Mouse (Mus musculus) MEL (cell line): ENCODE data around the gene Flna. TPM values are rescaled to one million over a fixed set of nuclear protein-coding genes. Genes with fewer than 3 reads are reported as not detected.
A peak's percentile ranks its signal among the peaks of the same experiment; 100 is the strongest.

ENCODE experiments used
- DNase-seq: peaks from one replicate; pipeline ENCODE4 v3.0.0; 2011; ENCODE audit warnings: low read depth, low spot score
- H3K27ac ChIP-seq: 2 replicates; pipeline ENCODE4 v1.5.1; 2012; ENCODE audit warnings: low read depth, mild to moderate bottlenecking, control low read depth, low read length, moderate library complexity; ENCODE audit not compliant: control insufficient read depth
- H3K27me3 ChIP-seq, 2 experiments: fragments of 150-350 bp in 1 of 2; sonication (generic) in 1 of 2; 2 replicates each; pipeline ENCODE4 v1.6.1; 2012; ENCODE audit warnings: low read length in 2 of 2, mild to moderate bottlenecking in 2 of 2, improper control_type of control experiment in 1 of 2, moderate library complexity in 1 of 2; ENCODE audit not compliant: insufficient read depth in 2 of 2, control insufficient read depth in 1 of 2
- H3K36me3 ChIP-seq, 2 experiments: 2 replicates each; pipeline ENCODE4 v1.6.1; 2012 to 2014; ENCODE audit warnings: low read length in 2 of 2, improper control_type of control experiment in 1 of 2, inconsistent platforms in 1 of 2, mild to moderate bottlenecking in 1 of 2; ENCODE audit not compliant: insufficient read depth in 2 of 2, control insufficient read depth in 1 of 2
- H3K4me1 ChIP-seq, 2 experiments: fragments of 150-350 bp in 1 of 2; sonication (generic) in 1 of 2; 2 replicates each; pipeline ENCODE4 v1.6.1; 2012; ENCODE audit warnings: low read length in 2 of 2, improper control_type of control experiment in 1 of 2, mild to moderate bottlenecking in 1 of 2; ENCODE audit not compliant: insufficient read depth in 2 of 2, control insufficient read depth in 1 of 2
- H3K4me3 ChIP-seq, 2 experiments: fragments of 150-350 bp in 1 of 2; sonication (generic) in 1 of 2; 2 replicates each; pipeline ENCODE4 v1.5.1; 2012; ENCODE audit warnings: low read depth in 2 of 2, low read length in 2 of 2, mild to moderate bottlenecking in 2 of 2, moderate library complexity in 2 of 2, control low read depth in 1 of 2, improper control_type of control experiment in 1 of 2; ENCODE audit not compliant: control insufficient read depth in 1 of 2, insufficient read depth in 1 of 2
- H3K79me2 ChIP-seq: 2 replicates; pipeline ENCODE4 v1.6.1; 2012; ENCODE audit warnings: mild to moderate bottlenecking, low read length, moderate library complexity; ENCODE audit not compliant: control insufficient read depth, poor library complexity, insufficient read depth
- H3K9ac ChIP-seq: 2 replicates; pipeline ENCODE4 v1.6.1; 2012; ENCODE audit warnings: low read depth, mild to moderate bottlenecking, control low read depth, low read length, moderate library complexity; ENCODE audit not compliant: control insufficient read depth, poor library complexity, severe bottlenecking
- H3K9me3 ChIP-seq: fragments of 150-350 bp; sonication (generic); replicated peaks from 2 replicates; pipeline ENCODE4 v1.6.1; 2012; ENCODE audit warnings: mild to moderate bottlenecking, low read length, improper control_type of control experiment, moderate library complexity; ENCODE audit not compliant: insufficient read depth
- CHD1 ChIP-seq: IDR thresholded peaks from 2 replicates; pipeline ENCODE4 v1.6.1; 2012; ENCODE audit warnings: low read depth, mild to moderate bottlenecking, inconsistent platforms, low read length, improper control_type of control experiment
- CHD2 ChIP-seq: IDR thresholded peaks from 2 replicates; pipeline ENCODE4 v1.6.1; 2011; ENCODE audit warnings: low read length, improper control_type of control experiment
- CTCF ChIP-seq, 3 experiments: IDR thresholded peaks in 2 of 3; conservative IDR thresholded peaks in 1 of 3; 2 replicates each; pipeline ENCODE4 v1.5.1; 2011 to 2012; ENCODE audit warnings: low read length in 3 of 3, low read depth in 2 of 3, mild to moderate bottlenecking in 2 of 3, improper control_type of control experiment in 1 of 3, inconsistent platforms in 1 of 3, mixed read lengths in 1 of 3, moderate library complexity in 1 of 3; ENCODE audit not compliant: control insufficient read depth in 1 of 3, insufficient read depth in 1 of 3, poor library complexity in 1 of 3, severe bottlenecking in 1 of 3
- E2F4 ChIP-seq: IDR thresholded peaks from 2 replicates; pipeline ENCODE4 v1.6.1; 2011; ENCODE audit warnings: low read depth, low read length, improper control_type of control experiment, borderline replicate concordance
- ELF1 ChIP-seq: IDR thresholded peaks from 2 replicates; pipeline ENCODE4 v1.6.1; 2014; ENCODE audit warnings: low read depth, mild to moderate bottlenecking, inconsistent platforms, low read length, improper control_type of control experiment, moderate library complexity
- EP300 ChIP-seq, 2 experiments: IDR thresholded peaks; 2 replicates each; pipeline ENCODE4 v1.6.1; 2011; ENCODE audit warnings: improper control_type of control experiment in 2 of 2, low read length in 2 of 2, low read depth in 1 of 2, mild to moderate bottlenecking in 1 of 2
- ETS1 ChIP-seq: IDR thresholded peaks from 2 replicates; pipeline ENCODE4 v1.6.1; 2012; ENCODE audit warnings: low read depth, mild to moderate bottlenecking, inconsistent platforms, low read length, improper control_type of control experiment, moderate library complexity
- HCFC1 ChIP-seq: IDR thresholded peaks from 2 replicates; pipeline ENCODE4 v1.6.1; 2012; ENCODE audit warnings: low read depth, mild to moderate bottlenecking, inconsistent platforms, low read length, improper control_type of control experiment, moderate library complexity
- MAZ ChIP-seq: IDR thresholded peaks from 2 replicates; pipeline ENCODE4 v1.6.1; 2012; ENCODE audit warnings: low read depth, mild to moderate bottlenecking, inconsistent platforms, low read length, improper control_type of control experiment
- NELFE ChIP-seq: IDR thresholded peaks from 2 replicates; pipeline ENCODE4 v1.6.1; 2011; ENCODE audit warnings: low read depth, low read length, improper control_type of control experiment
- NRF1 ChIP-seq: IDR thresholded peaks from 2 replicates; pipeline ENCODE4 v1.6.1; 2014; ENCODE audit warnings: low read depth, mild to moderate bottlenecking, inconsistent platforms, low read length, improper control_type of control experiment, moderate library complexity; ENCODE audit not compliant: poor library complexity, insufficient read depth, severe bottlenecking
- POLR2A ChIP-seq, 2 experiments: IDR thresholded peaks; 2 replicates each; pipeline ENCODE4 v1.6.1; 2011 to 2012; ENCODE audit warnings: low read length in 2 of 2, mild to moderate bottlenecking in 2 of 2, control low read depth in 1 of 2, improper control_type of control experiment in 1 of 2, low read depth in 1 of 2, moderate library complexity in 1 of 2; ENCODE audit not compliant: control insufficient read depth in 1 of 2, insufficient read depth in 1 of 2, poor library complexity in 1 of 2
- POLR2AphosphoS2 ChIP-seq: IDR thresholded peaks from 2 replicates; pipeline ENCODE4 v1.6.1; 2011; ENCODE audit warnings: low read length, improper control_type of control experiment
- RAD21 ChIP-seq: IDR thresholded peaks from 2 replicates; pipeline ENCODE4 v1.6.1; 2011; ENCODE audit warnings: mild to moderate bottlenecking, low read depth, low read length, improper control_type of control experiment
- RCOR1 ChIP-seq: IDR thresholded peaks from 2 replicates; pipeline ENCODE4 v1.6.1; 2012; ENCODE audit warnings: low read depth, mild to moderate bottlenecking, inconsistent platforms, low read length, improper control_type of control experiment
- SIN3A ChIP-seq: IDR thresholded peaks from 2 replicates; pipeline ENCODE4 v1.6.1; 2012; ENCODE audit warnings: low read length, improper control_type of control experiment, inconsistent platforms
- TAL1 ChIP-seq: IDR thresholded peaks from 2 replicates; pipeline ENCODE4 v1.6.1; 2012; ENCODE audit warnings: mild to moderate bottlenecking, inconsistent platforms, low read length, moderate library complexity, mixed read lengths
- TCF12 ChIP-seq: IDR thresholded peaks from 2 replicates; pipeline ENCODE4 v1.6.1; 2014; ENCODE audit warnings: low read depth, mild to moderate bottlenecking, inconsistent platforms, low read length, improper control_type of control experiment, moderate library complexity
- USF1 ChIP-seq: IDR thresholded peaks from 2 replicates; pipeline ENCODE4 v1.6.1; 2014; ENCODE audit warnings: low read depth, mild to moderate bottlenecking, inconsistent platforms, low read length, improper control_type of control experiment, moderate library complexity
- USF2 ChIP-seq, 2 experiments: IDR thresholded peaks; 2 replicates each; pipeline ENCODE4 v1.6.1; 2011 to 2012; ENCODE audit warnings: improper control_type of control experiment in 2 of 2, low read length in 2 of 2, borderline replicate concordance in 1 of 2, inconsistent platforms in 1 of 2, low read depth in 1 of 2, mild to moderate bottlenecking in 1 of 2; ENCODE audit not compliant: insufficient read depth in 1 of 2
- polyA plus RNA-seq, 2 experiments: library from polyadenylated mRNA; stranded (reverse) in 1 of 2; unstranded in 1 of 2; fragments of >175 nt in 1 of 2; fragments of >200 nt in 1 of 2; gene quantifications; 2 replicates each; pipeline versions ENCODE4 v1.2.1 to v1.2.4; 2012; ENCODE audit warnings: low replicate concordance in 2 of 2, low read depth in 1 of 2; ENCODE audit not compliant: insufficient read length in 2 of 2, insufficient read depth in 1 of 2, missing spikeins in 1 of 2
- total RNA-seq: library from RNA; depleted of rRNA; stranded (reverse); fragments of 300-350 nt; gene quantifications from 2 replicates; pipeline ENCODE4 v1.2.3, GENCODE M21; 2012

The Flna gene
- total and polyA plus RNA-seq, 3 experiments: 111 to 233 (median 147) TPM

DNA sequence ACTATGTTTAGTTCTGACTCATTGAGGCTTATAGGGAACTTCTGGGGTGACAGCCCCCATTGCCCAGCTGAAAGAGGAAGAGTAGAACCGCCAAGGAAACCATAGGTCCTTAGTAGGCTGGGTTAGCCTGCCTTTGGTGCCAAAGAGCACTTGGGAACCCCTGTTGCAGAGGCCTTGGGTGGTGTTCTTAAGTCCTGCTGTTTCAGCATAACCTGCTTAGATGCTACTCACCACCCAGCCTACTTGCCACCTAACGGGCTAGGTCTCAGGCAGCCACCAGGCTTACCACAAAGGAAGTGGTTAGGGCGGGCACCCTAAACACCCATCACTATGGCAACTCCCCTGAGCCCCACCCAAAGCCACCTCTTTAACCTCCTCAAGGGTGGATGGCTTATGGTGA lies 5.8 kb downstream of the Flna start (continued):
- no peak for TF ChIP-seq USF2 (IDR thresholded peaks at IDR 0.05; ENCODE audit: borderline replicate concordance in 1 of 2, insufficient read depth in 1 of 2, low read depth in 1 of 2, low read length in 2 of 2)

DNA sequence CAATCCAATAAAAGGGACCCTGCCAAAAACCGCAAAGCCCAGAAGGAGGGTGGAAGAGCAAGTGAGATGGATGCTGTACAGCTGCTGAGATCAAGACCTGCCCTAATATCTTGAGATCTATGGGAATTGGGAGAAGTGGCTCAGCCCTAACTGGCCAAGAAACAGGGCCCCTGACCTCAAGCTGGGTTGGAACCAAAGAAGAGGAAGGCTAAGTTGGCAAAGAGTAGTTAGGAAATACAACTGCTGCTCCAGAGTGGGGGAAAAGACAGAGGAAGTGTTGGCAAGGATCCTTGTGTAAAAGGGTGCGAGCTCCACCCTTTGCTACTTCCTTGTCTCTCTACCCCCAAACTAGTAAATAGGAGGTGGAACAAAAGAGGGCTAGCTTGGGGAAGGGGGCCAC lies 6.2 kb downstream of the Flna start:
- H3K4me1 ChIP-seq: peaks cover 0 to 10% of the 10 kb centered on the region in 2 experiments; a peak in 1 of 4 replicates
- peaks cover 0 to 12% of the 10 kb centered on the region in 2 experiments; a peak in 3 of 4 replicates for H3K36me3 ChIP-seq
- H3K27ac ChIP-seq: peak overlapping the region; percentile 97
- peak overlapping the region; percentile 50 for H3K9ac ChIP-seq
- peak overlapping the region; percentile 0 to 17; a peak in 1 of 4 replicates for H3K4me3 ChIP-seq
- H3K79me2 ChIP-seq: peaks cover 18% of the 10 kb centered on the region
- H3K9me3 ChIP-seq: no peaks in the 10 kb centered on the region
- no peaks in the 10 kb centered on the region for H3K27me3 ChIP-seq
- DNase-seq: no peak
- TF ChIP-seq USF2 (IDR thresholded peaks at IDR 0.05; ENCODE audit: borderline replicate concordance in 1 of 2, insufficient read depth in 1 of 2, low read depth in 1 of 2, low read length in 2 of 2): no peak
- TF ChIP-seq ETS1: no peak
- TF ChIP-seq USF1: no peak
- peak; percentile 24; the same call in 1 of the 2 replicates for TF ChIP-seq ELF1
- no peak for TF ChIP-seq CTCF (IDR thresholded peaks at IDR 0.05 in 2 of 3, conservative IDR thresholded peaks at IDR 0.05 in 1 of 3; ENCODE audit: control insufficient read depth in 1 of 3, insufficient read depth in 1 of 3, low read depth in 2 of 3, low read length in 3 of 3, poor library complexity in 1 of 3, severe bottlenecking in 1 of 3)
- TF ChIP-seq TAL1: no peak
- no peak for TF ChIP-seq CHD1
- TF ChIP-seq EP300 (IDR thresholded peaks at IDR 0.05; ENCODE audit: low read depth in 1 of 2, low read length in 2 of 2): 0 out of 4 replicates have a peak, but pooled peaks of 1 of the 2 experiments have one; percentile 37
- peak; percentile 39; the same call in 1 of the 2 replicates for TF ChIP-seq SIN3A

DNA sequence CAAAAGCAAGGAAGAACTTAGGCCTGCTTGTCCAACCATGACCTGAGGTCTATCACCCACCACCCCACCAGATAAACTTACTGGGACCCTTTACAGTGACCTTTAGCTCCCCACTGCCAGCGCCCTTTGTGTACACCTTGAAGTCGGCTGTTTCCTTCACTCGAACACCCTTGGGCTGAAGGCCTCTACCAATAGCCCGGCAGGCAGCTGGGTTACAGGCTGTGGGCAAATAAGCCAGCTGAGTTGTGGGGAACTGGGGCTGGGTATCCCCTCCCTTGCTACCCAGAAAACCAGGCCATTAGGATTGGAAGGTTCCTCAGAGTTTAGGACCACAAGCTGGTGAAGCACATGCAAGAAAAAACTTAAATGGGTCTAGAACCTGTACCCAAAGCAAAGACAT lies 9.3 kb downstream of the Flna start:
- H3K36me3 ChIP-seq: peaks cover 0 to 12% of the 10 kb centered on the region in 2 experiments; a peak in 3 of 4 replicates
- H3K4me3 ChIP-seq: no peak overlapping the region
- DNase-seq: no peak
- no peak overlapping the region for H3K27ac ChIP-seq
- no peak overlapping the region for H3K9ac ChIP-seq
- peaks cover 12% of the 10 kb centered on the region for H3K79me2 ChIP-seq
- TF ChIP-seq RAD21 (no peak), CTCF (IDR thresholded peaks at IDR 0.05 in 2 of 3, conservative IDR thresholded peaks at IDR 0.05 in 1 of 3; ENCODE audit: control insufficient read depth in 1 of 3, insufficient read depth in 1 of 3, low read depth in 2 of 3, low read length in 3 of 3, poor library complexity in 1 of 3, severe bottlenecking in 1 of 3) (no peak), TCF12 (no peak), ETS1 (no peak), POLR2AphosphoS2 (no peak), CHD2 (no peak), NRF1 (no peak), USF2 (IDR thresholded peaks at IDR 0.05; ENCODE audit: borderline replicate concordance in 1 of 2, insufficient read depth in 1 of 2, low read depth in 1 of 2, low read length in 2 of 2) (no peak), NELFE (no peak), MAZ (no peak), SIN3A (no peak), E2F4 (no peak), POLR2A (IDR thresholded peaks at IDR 0.05; ENCODE audit: control insufficient read depth in 1 of 2, insufficient read depth in 1 of 2, low read depth in 1 of 2, low read length in 2 of 2, poor library complexity in 1 of 2) (no peak), RCOR1 (no peak), HCFC1 (no peak)
- TF ChIP-seq, all 39 proteins: peak for 0
- Histone ChIP-seq H3K9me3 (no peaks in the 10 kb centered on the region), H3K27me3 (no peaks in the 10 kb centered on the region), H3K4me1 (peaks cover 0 to 10% of the 10 kb centered on the region in 2 experiments; a peak in 1 of 4 replicates)
